Mouse (Mus musculus) MEL (cell line): ENCODE measurements at regions not wholly inside any gene's neighbourhood (a gene's known extent, or its start where the extent isn't known, plus 50 kb on each side); places are given as distances from the start of the nearest gene placed in this dataset.
A peak's percentile ranks its signal among the peaks of the same experiment; 100 is the strongest.

Experiments
- DNase-seq: peaks from one replicate; pipeline ENCODE4 v3.0.0; 2011; ENCODE audit warnings: low read depth, low spot score
- H3K27ac ChIP-seq: 2 replicates; pipeline ENCODE4 v1.5.1; 2012; ENCODE audit warnings: low read depth, mild to moderate bottlenecking, control low read depth, low read length, moderate library complexity; ENCODE audit not compliant: control insufficient read depth
- H3K27me3 ChIP-seq, 2 experiments: fragments of 150-350 bp in 1 of 2; sonication (generic) in 1 of 2; 2 replicates each; pipeline ENCODE4 v1.6.1; 2012; ENCODE audit warnings: low read length in 2 of 2, mild to moderate bottlenecking in 2 of 2, improper control_type of control experiment in 1 of 2, moderate library complexity in 1 of 2; ENCODE audit not compliant: insufficient read depth in 2 of 2, control insufficient read depth in 1 of 2
- H3K36me3 ChIP-seq, 2 experiments: 2 replicates each; pipeline ENCODE4 v1.6.1; 2012 to 2014; ENCODE audit warnings: low read length in 2 of 2, improper control_type of control experiment in 1 of 2, inconsistent platforms in 1 of 2, mild to moderate bottlenecking in 1 of 2; ENCODE audit not compliant: insufficient read depth in 2 of 2, control insufficient read depth in 1 of 2
- H3K4me1 ChIP-seq, 2 experiments: fragments of 150-350 bp in 1 of 2; sonication (generic) in 1 of 2; 2 replicates each; pipeline ENCODE4 v1.6.1; 2012; ENCODE audit warnings: low read length in 2 of 2, improper control_type of control experiment in 1 of 2, mild to moderate bottlenecking in 1 of 2; ENCODE audit not compliant: insufficient read depth in 2 of 2, control insufficient read depth in 1 of 2
- H3K4me3 ChIP-seq, 2 experiments: fragments of 150-350 bp in 1 of 2; sonication (generic) in 1 of 2; 2 replicates each; pipeline ENCODE4 v1.5.1; 2012; ENCODE audit warnings: low read depth in 2 of 2, low read length in 2 of 2, mild to moderate bottlenecking in 2 of 2, moderate library complexity in 2 of 2, control low read depth in 1 of 2, improper control_type of control experiment in 1 of 2; ENCODE audit not compliant: control insufficient read depth in 1 of 2, insufficient read depth in 1 of 2
- H3K79me2 ChIP-seq: 2 replicates; pipeline ENCODE4 v1.6.1; 2012; ENCODE audit warnings: mild to moderate bottlenecking, low read length, moderate library complexity; ENCODE audit not compliant: control insufficient read depth, poor library complexity, insufficient read depth
- H3K9ac ChIP-seq: 2 replicates; pipeline ENCODE4 v1.6.1; 2012; ENCODE audit warnings: low read depth, mild to moderate bottlenecking, control low read depth, low read length, moderate library complexity; ENCODE audit not compliant: control insufficient read depth, poor library complexity, severe bottlenecking
- H3K9me3 ChIP-seq: fragments of 150-350 bp; sonication (generic); replicated peaks from 2 replicates; pipeline ENCODE4 v1.6.1; 2012; ENCODE audit warnings: mild to moderate bottlenecking, low read length, improper control_type of control experiment, moderate library complexity; ENCODE audit not compliant: insufficient read depth
- CTCF ChIP-seq, 3 experiments: IDR thresholded peaks in 2 of 3; conservative IDR thresholded peaks in 1 of 3; 2 replicates each; pipeline ENCODE4 v1.5.1; 2011 to 2012; ENCODE audit warnings: low read length in 3 of 3, low read depth in 2 of 3, mild to moderate bottlenecking in 2 of 3, improper control_type of control experiment in 1 of 3, inconsistent platforms in 1 of 3, mixed read lengths in 1 of 3, moderate library complexity in 1 of 3; ENCODE audit not compliant: control insufficient read depth in 1 of 3, insufficient read depth in 1 of 3, poor library complexity in 1 of 3, severe bottlenecking in 1 of 3
- E2F4 ChIP-seq: IDR thresholded peaks from 2 replicates; pipeline ENCODE4 v1.6.1; 2011; ENCODE audit warnings: low read depth, low read length, improper control_type of control experiment, borderline replicate concordance
- EP300 ChIP-seq, 2 experiments: IDR thresholded peaks; 2 replicates each; pipeline ENCODE4 v1.6.1; 2011; ENCODE audit warnings: improper control_type of control experiment in 2 of 2, low read length in 2 of 2, low read depth in 1 of 2, mild to moderate bottlenecking in 1 of 2
- ETS1 ChIP-seq: IDR thresholded peaks from 2 replicates; pipeline ENCODE4 v1.6.1; 2012; ENCODE audit warnings: low read depth, mild to moderate bottlenecking, inconsistent platforms, low read length, improper control_type of control experiment, moderate library complexity
- GATA1 ChIP-seq: IDR thresholded peaks from 2 replicates; pipeline ENCODE4 v1.6.1; 2011; ENCODE audit warnings: low read depth, low read length, improper control_type of control experiment
- HCFC1 ChIP-seq: IDR thresholded peaks from 2 replicates; pipeline ENCODE4 v1.6.1; 2012; ENCODE audit warnings: low read depth, mild to moderate bottlenecking, inconsistent platforms, low read length, improper control_type of control experiment, moderate library complexity
- KAT2A ChIP-seq: conservative IDR thresholded peaks from 2 replicates; pipeline ENCODE4 v1.6.1; 2012; ENCODE audit warnings: low read depth, low read length, improper control_type of control experiment, inconsistent platforms
- MAFK ChIP-seq: IDR thresholded peaks from 2 replicates; pipeline ENCODE4 v1.6.1; 2011; ENCODE audit warnings: low read depth, mild to moderate bottlenecking, low read length, improper control_type of control experiment, borderline replicate concordance
- MAX ChIP-seq: IDR thresholded peaks from 2 replicates; pipeline ENCODE4 v1.6.1; 2011; ENCODE audit warnings: low read length, improper control_type of control experiment
- MAZ ChIP-seq: IDR thresholded peaks from 2 replicates; pipeline ENCODE4 v1.6.1; 2012; ENCODE audit warnings: low read depth, mild to moderate bottlenecking, inconsistent platforms, low read length, improper control_type of control experiment
- MYC ChIP-seq: IDR thresholded peaks from 2 replicates; pipeline ENCODE4 v1.6.1; 2011; ENCODE audit warnings: low read depth, mild to moderate bottlenecking, low read length, improper control_type of control experiment, moderate library complexity
- RAD21 ChIP-seq: IDR thresholded peaks from 2 replicates; pipeline ENCODE4 v1.6.1; 2011; ENCODE audit warnings: mild to moderate bottlenecking, low read depth, low read length, improper control_type of control experiment
- RCOR1 ChIP-seq: IDR thresholded peaks from 2 replicates; pipeline ENCODE4 v1.6.1; 2012; ENCODE audit warnings: low read depth, mild to moderate bottlenecking, inconsistent platforms, low read length, improper control_type of control experiment
- SMC3 ChIP-seq: IDR thresholded peaks from 2 replicates; pipeline ENCODE4 v1.6.1; 2011; ENCODE audit warnings: low read depth, low read length, improper control_type of control experiment
- TAL1 ChIP-seq: IDR thresholded peaks from 2 replicates; pipeline ENCODE4 v1.6.1; 2012; ENCODE audit warnings: mild to moderate bottlenecking, inconsistent platforms, low read length, moderate library complexity, mixed read lengths
- TCF12 ChIP-seq: IDR thresholded peaks from 2 replicates; pipeline ENCODE4 v1.6.1; 2014; ENCODE audit warnings: low read depth, mild to moderate bottlenecking, inconsistent platforms, low read length, improper control_type of control experiment, moderate library complexity
- USF2 ChIP-seq, 2 experiments: IDR thresholded peaks; 2 replicates each; pipeline ENCODE4 v1.6.1; 2011 to 2012; ENCODE audit warnings: improper control_type of control experiment in 2 of 2, low read length in 2 of 2, borderline replicate concordance in 1 of 2, inconsistent platforms in 1 of 2, low read depth in 1 of 2, mild to moderate bottlenecking in 1 of 2; ENCODE audit not compliant: insufficient read depth in 1 of 2
- ZC3H11A ChIP-seq: IDR thresholded peaks from 2 replicates; pipeline ENCODE4 v1.6.1; 2012; ENCODE audit warnings: low read depth, mild to moderate bottlenecking, inconsistent platforms, low read length, improper control_type of control experiment

GRCm38 (mm10) chr16:50103340-50103739 is 303.0 kb downstream of the Cd47 start:
- Histone ChIP-seq H3K4me3 (no peak overlapping the region), H3K79me2 (no peaks in the 10 kb centered on the region), H3K4me1 (no peaks in the 10 kb centered on the region), H3K9ac (no peak overlapping the region), H3K36me3 (no peaks in the 10 kb centered on the region), H3K27ac (no peak overlapping the region), H3K9me3 (no peaks in the 10 kb centered on the region)
- DNase-seq: peak; percentile 64
- TF ChIP-seq RCOR1 (peak; percentile 98), HCFC1 (no peak), E2F4 (no peak), USF2 (IDR thresholded peaks at IDR 0.05; ENCODE audit: borderline replicate concordance in 1 of 2, insufficient read depth in 1 of 2, low read depth in 1 of 2, low read length in 2 of 2) (no peak), GATA1 (peak; percentile 81), MAX (no peak), TAL1 (peak; percentile 52), TCF12 (peak; percentile 81), EP300 (IDR thresholded peaks at IDR 0.05; ENCODE audit: low read depth in 1 of 2, low read length in 2 of 2) (peak in 1 of 2 experiments; percentile 70; a peak in 2 of 4 replicates)
- TF ChIP-seq, all 39 proteins: peak for 5
- H3K27me3 ChIP-seq: no peaks in the 10 kb centered on the region

DNA sequence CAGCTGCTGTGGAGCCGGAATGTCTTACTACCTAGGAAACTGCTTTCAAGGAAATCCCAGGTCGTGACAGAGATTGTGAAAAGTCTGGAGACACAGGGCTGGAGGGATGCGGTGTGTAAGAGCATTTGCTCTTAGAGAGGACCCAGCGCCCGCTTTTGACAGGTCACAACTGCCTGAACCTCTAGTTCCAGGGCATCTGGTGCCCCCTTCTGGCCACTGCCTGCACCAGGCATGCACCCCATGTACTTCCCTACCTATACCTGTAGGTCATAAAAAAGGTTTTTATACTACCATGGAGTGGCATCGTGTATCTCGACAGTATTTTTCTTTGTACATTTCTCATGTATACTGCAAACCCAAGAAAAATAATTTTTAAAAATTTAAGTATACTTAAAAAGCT is 314.0 kb downstream of the Bbx start:
- Histone ChIP-seq H3K79me2 (no peaks in the 10 kb centered on the region), H3K9me3 (no peaks in the 10 kb centered on the region), H3K27ac (no peak overlapping the region), H3K27me3 (no peaks in the 10 kb centered on the region; a peak in 2 of 4 replicates), H3K9ac (no peak overlapping the region), H3K4me3 (no peak overlapping the region), H3K4me1 (no peaks in the 10 kb centered on the region), H3K36me3 (no peaks in the 10 kb centered on the region)
- TF ChIP-seq MAFK: no peak
- peak; percentile 93 for TF ChIP-seq ZC3H11A
- TF ChIP-seq KAT2A: no peak
- no peak for TF ChIP-seq ETS1
- peak; percentile 94 for TF ChIP-seq SMC3
- peak; percentile 93 for TF ChIP-seq RAD21
- TF ChIP-seq MAZ: no peak
- no peak for TF ChIP-seq TCF12
- no peak for TF ChIP-seq HCFC1
- no peak for TF ChIP-seq MYC
- TF ChIP-seq CTCF (IDR thresholded peaks at IDR 0.05 in 2 of 3, conservative IDR thresholded peaks at IDR 0.05 in 1 of 3; ENCODE audit: control insufficient read depth in 1 of 3, insufficient read depth in 1 of 3, low read depth in 2 of 3, low read length in 3 of 3, poor library complexity in 1 of 3, severe bottlenecking in 1 of 3): peak; percentile 75 to 89 (median 86)
- DNase-seq: peak; percentile 78
